Mouse (Mus musculus) myocyte (in vitro differentiated cells): ENCODE measurements at regions not wholly inside any gene's neighbourhood (a gene's known extent, or its start where the extent isn't known, plus 50 kb on each side); places are given as distances from the start of the nearest gene placed in this dataset.

Experiments
- H3K27me3 ChIP-seq: one replicate; pipeline ENCODE4 v1.6.1; 2011; ENCODE audit not compliant: control insufficient read depth, insufficient read depth, insufficient read length
- H3K36me3 ChIP-seq: one replicate; pipeline ENCODE4 v1.6.1; 2011; ENCODE audit not compliant: control insufficient read depth, insufficient read depth
- H3K4me2 ChIP-seq: one replicate; pipeline ENCODE4 v1.6.1; 2011; ENCODE audit warnings: low read depth, control low read depth
- H3K4me3 ChIP-seq: one replicate; pipeline ENCODE4 v1.5.1; 2011; ENCODE audit warnings: mild to moderate bottlenecking, control low read depth, moderate library complexity
- H3K79me2 ChIP-seq: one replicate; pipeline ENCODE4 v1.6.1; 2011; ENCODE audit not compliant: control insufficient read depth, insufficient read depth
- H3ac ChIP-seq: one replicate; pipeline ENCODE4 v1.6.1; 2011; ENCODE audit not compliant: control insufficient read depth, insufficient read length
- CEBPB ChIP-seq: IDR thresholded peaks from 2 replicates; pipeline ENCODE4 v1.6.1; 2011; ENCODE audit warnings: mild to moderate bottlenecking, moderate library complexity; ENCODE audit not compliant: poor library complexity, insufficient read depth, severe bottlenecking
- E2F4 ChIP-seq: IDR thresholded peaks from one replicate; pipeline ENCODE4 v1.6.1; 2011; ENCODE audit warnings: mild to moderate bottlenecking, control low read depth, moderate library complexity; ENCODE audit not compliant: insufficient read depth
- MAX ChIP-seq: IDR thresholded peaks from one replicate; pipeline ENCODE4 v1.6.1; 2011; ENCODE audit warnings: low read depth, mild to moderate bottlenecking, control low read depth
- MYOD1 ChIP-seq, 3 experiments: IDR thresholded peaks; one replicate each; pipeline ENCODE4 v1.6.1; 2011; ENCODE audit warnings: control low read depth in 2 of 3, low read depth in 2 of 3, mild to moderate bottlenecking in 2 of 3, moderate library complexity in 1 of 3; ENCODE audit not compliant: insufficient read length in 2 of 3, control insufficient read depth in 1 of 3
- MYOG ChIP-seq, 3 experiments: IDR thresholded peaks; one replicate each; pipeline ENCODE4 v1.6.1; 2011; ENCODE audit warnings: control low read depth in 2 of 3, low read depth in 2 of 3, mild to moderate bottlenecking in 2 of 3; ENCODE audit not compliant: insufficient read length in 2 of 3, control insufficient read depth in 1 of 3, insufficient read depth in 1 of 3
- POLR2A ChIP-seq: IDR thresholded peaks from one replicate; pipeline ENCODE4 v1.6.1; 2011; ENCODE audit warnings: low read depth, mild to moderate bottlenecking, control low read depth, moderate library complexity; ENCODE audit not compliant: insufficient read length
- POLR2AphosphoS2 ChIP-seq: IDR thresholded peaks from one replicate; pipeline ENCODE4 v1.6.1; 2011; ENCODE audit warnings: low read depth, control low read depth; ENCODE audit not compliant: insufficient read length
- REST ChIP-seq: IDR thresholded peaks from one replicate; pipeline ENCODE4 v1.6.1; 2011; ENCODE audit warnings: mild to moderate bottlenecking, control low read depth, moderate library complexity; ENCODE audit not compliant: insufficient read depth, insufficient read length
- SRF ChIP-seq: IDR thresholded peaks from one replicate; pipeline ENCODE4 v1.6.1; 2011; ENCODE audit warnings: low read depth; ENCODE audit not compliant: control insufficient read depth, insufficient read length
- TCF12 ChIP-seq: IDR thresholded peaks from one replicate; pipeline ENCODE4 v1.6.1; 2011; ENCODE audit warnings: mild to moderate bottlenecking, control low read depth; ENCODE audit not compliant: poor library complexity, insufficient read depth, severe bottlenecking
- TCF3 ChIP-seq: IDR thresholded peaks from one replicate; pipeline ENCODE4 v1.6.1; 2011; ENCODE audit warnings: low read depth, control low read depth; ENCODE audit not compliant: insufficient read length
- USF1 ChIP-seq: IDR thresholded peaks from one replicate; pipeline ENCODE4 v1.6.1; 2011; ENCODE audit warnings: low read depth, mild to moderate bottlenecking, control low read depth, moderate library complexity

DNA sequence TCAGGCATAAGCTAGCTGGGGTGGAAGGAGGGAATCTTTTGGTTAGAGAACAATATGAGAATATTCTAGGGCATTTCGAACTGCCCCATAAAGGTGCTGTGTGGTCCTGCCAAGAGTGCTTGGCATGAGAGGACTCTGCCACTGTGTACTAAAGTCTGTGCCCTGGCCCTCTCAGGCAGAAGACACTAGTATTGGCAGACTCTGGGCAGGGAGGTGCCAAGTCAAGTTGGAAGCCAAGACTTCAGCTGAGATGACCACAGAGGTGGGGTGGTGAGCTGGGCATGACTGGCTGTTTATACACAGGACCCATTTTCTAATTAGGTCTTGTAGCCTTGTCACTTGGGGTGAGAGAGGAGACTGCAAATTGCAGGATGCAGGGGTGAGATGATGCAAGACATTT, 104.4 kb upstream of the Glra1 start:
- Histone ChIP-seq H3K4me3 (no peak overlapping the region), H3K79me2 (no peaks in the 10 kb centered on the region), H3K36me3 (no peaks in the 10 kb centered on the region), H3K4me2 (no peak overlapping the region), H3K27me3 (no peaks in the 10 kb centered on the region), H3ac (no peak overlapping the region)
- no peak for TF ChIP-seq MYOG (IDR thresholded peaks at IDR 0.05; ENCODE audit: control insufficient read depth in 1 of 3, insufficient read depth in 1 of 3, insufficient read length in 2 of 3, low read depth in 2 of 3)
- no peak for TF ChIP-seq MAX
- no peak for TF ChIP-seq CEBPB
- TF ChIP-seq POLR2A, result no peak
- no peak for TF ChIP-seq TCF12
- no peak for TF ChIP-seq USF1
- TF ChIP-seq POLR2AphosphoS2, result no peak

DNA sequence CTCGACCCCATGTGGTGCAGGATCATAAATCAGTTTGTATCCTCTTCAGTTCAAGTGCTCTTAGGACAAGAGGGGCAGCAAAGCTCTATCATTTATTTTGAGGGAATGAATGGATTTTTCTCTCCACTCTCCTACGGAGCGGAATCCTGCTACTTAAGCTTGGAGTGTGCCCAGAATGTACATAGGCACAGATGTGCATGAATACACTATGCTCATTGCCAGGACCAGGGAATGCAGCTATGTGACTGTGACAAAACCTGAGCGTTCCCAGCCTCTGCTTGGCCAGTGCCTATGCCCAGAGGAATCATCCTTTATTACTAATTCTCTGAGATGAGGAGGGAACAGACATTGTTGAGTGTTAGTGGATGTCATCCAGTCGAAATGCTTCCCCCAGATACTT, 99.5 kb upstream of the Glra1 start:
- H3K4me2 ChIP-seq, result no peak overlapping the region
- H3K27me3 ChIP-seq, result no peaks in the 10 kb centered on the region
- no peaks in the 10 kb centered on the region for H3K36me3 ChIP-seq
- H3K79me2 ChIP-seq, result no peaks in the 10 kb centered on the region
- no peak overlapping the region for H3K4me3 ChIP-seq
- no peak for TF ChIP-seq MAX
- no peak for TF ChIP-seq TCF3
- TF ChIP-seq MYOD1 (IDR thresholded peaks at IDR 0.05; ENCODE audit: control insufficient read depth in 1 of 3, insufficient read length in 2 of 3, low read depth in 2 of 3), result no peak
- no peak for TF ChIP-seq CEBPB
- no peak for TF ChIP-seq TCF12
- no peak for TF ChIP-seq MYOG (IDR thresholded peaks at IDR 0.05; ENCODE audit: control insufficient read depth in 1 of 3, insufficient read depth in 1 of 3, insufficient read length in 2 of 3, low read depth in 2 of 3)
- TF ChIP-seq POLR2A, result no peak
- no peak for TF ChIP-seq REST
- TF ChIP-seq POLR2AphosphoS2, result no peak
- no peak for TF ChIP-seq E2F4
- TF ChIP-seq SRF, result no peak
- no peak for TF ChIP-seq USF1
- no peak overlapping the region for H3ac ChIP-seq

DNA sequence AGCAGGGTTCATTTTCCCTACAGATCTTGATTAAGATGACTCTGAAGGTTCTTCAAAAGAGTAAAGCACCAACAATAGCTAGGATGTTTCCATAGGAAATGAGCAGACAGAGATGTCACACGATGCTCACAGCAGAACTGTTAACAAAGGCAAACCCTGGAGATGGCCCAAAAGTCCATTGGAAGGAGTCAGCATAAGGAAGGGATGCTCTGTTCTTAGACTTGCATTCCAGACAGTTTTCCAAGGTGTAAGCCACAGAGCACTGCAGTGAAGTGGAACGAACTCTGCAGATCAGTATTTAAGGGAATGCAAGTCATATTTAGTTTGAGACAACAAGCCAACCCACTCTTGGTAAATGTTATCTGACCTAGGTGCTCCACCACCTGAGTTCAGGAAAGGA, 93.9 kb upstream of the Glra1 start:
- Histone ChIP-seq H3ac (no peak overlapping the region), H3K36me3 (no peaks in the 10 kb centered on the region), H3K27me3 (no peaks in the 10 kb centered on the region), H3K79me2 (no peaks in the 10 kb centered on the region), H3K4me3 (no peak overlapping the region), H3K4me2 (no peak overlapping the region)
- TF ChIP-seq REST (no peak), SRF (no peak), POLR2AphosphoS2 (no peak), TCF3 (no peak), MYOG (IDR thresholded peaks at IDR 0.05; ENCODE audit: control insufficient read depth in 1 of 3, insufficient read depth in 1 of 3, insufficient read length in 2 of 3, low read depth in 2 of 3) (no peak), TCF12 (no peak), USF1 (no peak), CEBPB (no peak), E2F4 (no peak), MYOD1 (IDR thresholded peaks at IDR 0.05; ENCODE audit: control insufficient read depth in 1 of 3, insufficient read length in 2 of 3, low read depth in 2 of 3) (no peak), MAX (no peak), POLR2A (no peak)

DNA sequence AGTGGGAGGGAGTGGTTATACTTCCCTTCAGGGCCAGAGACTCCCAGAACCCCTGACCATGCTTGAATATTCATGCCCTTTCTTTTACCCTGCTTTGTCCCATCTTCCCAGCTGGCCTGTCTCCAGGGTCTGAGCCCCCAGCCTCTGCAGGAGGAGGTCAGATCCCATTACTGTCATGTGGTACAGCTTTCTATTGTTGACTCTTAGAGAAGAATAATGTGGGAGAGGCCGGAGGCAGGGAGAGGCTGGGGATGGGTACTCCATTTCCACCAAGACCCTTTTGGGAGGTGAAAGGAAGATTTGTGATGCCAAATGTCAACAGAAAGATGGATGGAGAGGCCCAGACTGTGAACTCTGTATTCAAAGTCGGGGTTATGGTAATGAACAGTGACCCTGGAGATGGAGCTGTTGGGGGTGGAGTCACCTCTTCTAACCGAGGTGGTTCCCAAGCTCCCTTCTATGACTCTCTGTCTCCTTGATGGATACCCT, 77.1 kb upstream of the Glra1 start:
- Histone ChIP-seq H3K4me2 (no peak overlapping the region), H3K36me3 (no peaks in the 10 kb centered on the region), H3ac (no peak overlapping the region), H3K4me3 (no peak overlapping the region), H3K27me3 (no peaks in the 10 kb centered on the region), H3K79me2 (no peaks in the 10 kb centered on the region)
- TF ChIP-seq SRF (no peak), TCF12 (no peak), POLR2A (no peak), MYOD1 (IDR thresholded peaks at IDR 0.05; ENCODE audit: control insufficient read depth in 1 of 3, insufficient read length in 2 of 3, low read depth in 2 of 3) (no peak)

DNA sequence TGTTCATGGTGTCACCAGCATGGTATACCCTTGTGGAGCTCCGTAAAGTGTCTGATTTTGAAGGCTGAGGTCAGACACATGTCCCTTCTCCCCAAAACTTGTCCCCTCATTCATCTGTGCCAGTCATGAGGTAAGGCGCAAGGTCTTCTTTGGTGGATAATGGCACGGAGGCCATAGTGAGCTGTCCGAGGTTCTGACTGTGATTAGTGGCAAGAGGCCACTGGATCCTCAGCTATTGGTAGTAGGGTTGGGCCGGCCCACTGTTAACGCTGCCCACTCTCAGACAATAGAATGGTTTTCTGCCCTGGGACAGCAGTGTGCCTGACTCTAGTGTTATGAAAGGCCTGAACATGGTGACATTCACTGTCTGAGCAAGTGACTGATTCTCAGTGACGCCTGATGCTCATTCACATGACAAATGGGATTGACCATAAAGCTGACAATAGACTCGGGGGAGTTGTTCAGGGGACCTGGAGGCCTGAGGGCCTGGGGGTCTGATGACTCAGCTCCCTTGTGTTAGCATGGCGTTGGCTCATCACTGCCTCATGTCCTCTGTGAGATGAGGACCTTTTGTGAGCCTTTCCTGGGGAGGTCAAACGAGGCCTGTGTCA, 74.5 kb upstream of the Glra1 start:
- H3K36me3 ChIP-seq, result no peaks in the 10 kb centered on the region
- no peaks in the 10 kb centered on the region for H3K79me2 ChIP-seq
- H3K4me2 ChIP-seq, result no peak overlapping the region
- H3K4me3 ChIP-seq, result no peak overlapping the region
- H3ac ChIP-seq, result no peak overlapping the region
- no peaks in the 10 kb centered on the region for H3K27me3 ChIP-seq
- TF ChIP-seq USF1 (no peak), REST (peak; percentile 41)
